1 mouse cellular context compared by ENCODE assay signal in the genomic region with DNA sequence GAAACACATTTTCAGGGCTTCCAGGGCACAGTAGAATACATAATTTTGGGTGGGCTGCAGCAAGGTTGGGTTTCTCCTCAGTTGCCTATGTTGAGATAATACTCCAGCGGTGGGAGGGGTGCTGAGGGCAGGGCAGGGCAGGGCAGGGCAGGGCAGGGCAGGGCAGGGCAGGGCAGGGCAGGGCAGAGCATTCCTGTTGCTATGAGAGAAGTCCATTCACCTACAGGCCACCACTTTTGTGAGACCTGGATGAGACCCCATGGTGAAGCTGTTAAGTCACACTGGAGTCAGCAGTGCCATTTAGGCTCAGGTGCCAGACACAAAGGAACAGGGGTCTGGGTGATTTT.
TF ChIP-seq lines count a peak whose summit lies in the region.

No protein-coding gene starts in this region.

TF ChIP-seq in CH12.LX, 34 proteins besides CTCF, POLR2A, EP300 and RAD21 (continued from another document):
- TF ChIP-seq UBTF (IDR thresholded peaks at IDR 0.05; ENCODE audit: low read depth, low read length) (no peak), TCF12 (IDR thresholded peaks at IDR 0.05; ENCODE audit: low read depth, low read length) (no peak), MAZ (IDR thresholded peaks at IDR 0.05; ENCODE audit: low read depth, low read length) (no peak), CHD1 (IDR thresholded peaks at IDR 0.05; ENCODE audit: low read depth, low read length) (no peak), NELFE (IDR thresholded peaks at IDR 0.05; ENCODE audit: low read depth, low read length) (no peak), KAT2A (IDR thresholded peaks at IDR 0.05; ENCODE audit: insufficient replicate concordance, low read length) (no peak), HCFC1 (IDR thresholded peaks at IDR 0.05; ENCODE audit: low read depth, low read length) (no peak), USF1 (IDR thresholded peaks at IDR 0.05; ENCODE audit: low read depth, low read length) (no peak), SIN3A (IDR thresholded peaks at IDR 0.05; ENCODE audit: low read length) (no peak), MEF2A (IDR thresholded peaks at IDR 0.05; ENCODE audit: borderline replicate concordance, low read depth, low read length) (no peak; the same call in 1 of the 2 replicates), MAFK (IDR thresholded peaks at IDR 0.05; ENCODE audit: insufficient replicate concordance, low read length) (no peak; the same call in 1 of the 2 replicates), MAX (IDR thresholded peaks at IDR 0.05; ENCODE audit: low read length) (no peak)
